Mouse (Mus musculus): ENCODE data around the gene Gm10334.
"Not testable (repeated sequence)": the region's sequence is repeated elsewhere in the genome, so short reads cannot be mapped to it uniquely, and the experiment has no call there.

Gm10334 gene

DNA sequence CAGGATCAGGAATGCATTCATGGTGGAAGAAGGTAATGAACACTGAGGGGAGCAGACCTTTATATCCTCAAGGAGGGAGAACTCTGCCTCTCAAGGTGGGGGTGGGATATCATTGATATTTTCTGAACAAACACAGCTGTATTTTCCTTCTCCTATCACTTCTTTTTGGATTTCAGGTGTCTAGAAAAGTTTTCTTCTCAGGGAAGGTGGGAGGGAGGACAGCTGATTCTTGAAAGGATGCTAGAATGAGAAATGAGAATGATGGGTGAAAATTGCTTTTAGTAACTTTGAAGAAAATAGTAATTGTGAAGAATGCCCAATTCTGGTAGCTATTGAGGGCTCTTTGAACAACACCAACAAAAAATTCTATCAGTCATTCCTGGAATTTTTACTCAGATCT lies at the start of gene Gm10334:
Gene Gm10334, minus strand, starts transcription at position 101 of the 400 bp plus-strand sequence.
- in situ Hi-C loops (cut with MboI, MseI): not testable (repeated sequence)

- in situ Hi-C loops (cut with MboI, MseI): not testable (repeated sequence)
Measured at GRCm38 (mm10) chr6:41458632-41459031, 12.7 kb upstream of the Gm10334 start, which contains the start of gene Prss1. Gene Prss1, plus strand, starts transcription at chr6:41458932.

GRCm38 (mm10) chr6:41442261-41442660 lies 3.7 kb downstream of the Gm10334 start:
- in situ Hi-C loops (cut with MboI, MseI): not testable (repeated sequence)

All from T-helper 1 cell (primary cell).